Mouse (Mus musculus): ENCODE data around the gene Fbxo21. TPM values are rescaled to one million over a fixed set of nuclear protein-coding genes. Genes with fewer than 3 reads are reported as not detected.
A peak's percentile ranks its signal among the peaks of the same experiment; 100 is the strongest.

Gene Fbxo21
- polyA plus RNA-seq, 1 experiment, result 90.4 TPM

- no peak for TF ChIP-seq POLR2A (IDR thresholded peaks at IDR 0.05; ENCODE audit: extremely low read depth, insufficient read depth, low read length)
- TF ChIP-seq CTCF (IDR thresholded peaks at IDR 0.05; ENCODE audit: extremely low read depth, insufficient read depth, low read length), result no peak
- Histone ChIP-seq H3K4me1 (ENCODE audit: control insufficient read depth, insufficient read depth, low read length) (peaks cover 3% of the 10 kb centered on the region; the same call in 1 of the 2 replicates), H3K4me3 (ENCODE audit: insufficient read depth, low read length) (no peak overlapping the region), H3K27ac (ENCODE audit: insufficient read depth, low read length) (no peak overlapping the region)
Measured at GRCm38 (mm10) chr5:117993550-117993949, 17.0 kb downstream of the Fbxo21 start.

GRCm38 (mm10) chr5:117995372-117995901 lies 18.9 kb downstream of the Fbxo21 start:
- TF ChIP-seq CTCF (IDR thresholded peaks at IDR 0.05; ENCODE audit: extremely low read depth, insufficient read depth, low read length) (no peak), POLR2A (IDR thresholded peaks at IDR 0.05; ENCODE audit: extremely low read depth, insufficient read depth, low read length) (no peak)
- Histone ChIP-seq H3K4me1 (ENCODE audit: control insufficient read depth, insufficient read depth, low read length) (peaks cover 7% of the 10 kb centered on the region), H3K27ac (ENCODE audit: insufficient read depth, low read length) (no peak overlapping the region), H3K4me3 (ENCODE audit: insufficient read depth, low read length) (no peak overlapping the region)

- no peak overlapping the region for H3K4me3 ChIP-seq (ENCODE audit: insufficient read depth, low read length)
- peaks cover 7% of the 10 kb centered on the region for H3K4me1 ChIP-seq (ENCODE audit: control insufficient read depth, insufficient read depth, low read length)
- TF ChIP-seq POLR2A (IDR thresholded peaks at IDR 0.05; ENCODE audit: extremely low read depth, insufficient read depth, low read length), result no peak
- TF ChIP-seq CTCF (IDR thresholded peaks at IDR 0.05; ENCODE audit: extremely low read depth, insufficient read depth, low read length), result no peak
- H3K27ac ChIP-seq (ENCODE audit: insufficient read depth, low read length), result no peak overlapping the region
Measured at GRCm38 (mm10) chr5:117995911-117996310, 19.4 kb downstream of the Fbxo21 start.

DNA sequence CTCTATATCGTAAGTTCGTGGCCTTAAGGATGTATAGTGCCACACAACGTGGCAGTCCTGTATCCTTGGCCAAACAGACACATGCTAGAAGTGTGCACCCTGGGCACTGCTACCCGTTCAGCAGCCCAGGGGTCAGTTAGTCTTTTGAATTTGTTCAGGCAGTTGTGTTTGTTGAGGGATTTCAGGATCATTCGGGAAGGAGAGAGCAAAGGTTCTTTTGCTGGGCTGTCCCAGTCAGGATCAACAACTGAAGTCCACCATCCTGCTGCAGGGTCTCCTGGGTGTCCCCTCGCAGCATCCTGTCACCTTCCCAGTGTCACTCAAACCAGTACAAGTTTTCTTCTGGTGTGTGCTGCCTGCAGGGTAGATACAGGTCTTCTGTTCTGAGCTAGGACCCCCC lies 20.1 kb downstream of the Fbxo21 start:
- no peak overlapping the region for H3K27ac ChIP-seq (ENCODE audit: insufficient read depth, low read length)
- H3K4me3 ChIP-seq (ENCODE audit: insufficient read depth, low read length), result no peak overlapping the region
- TF ChIP-seq CTCF (IDR thresholded peaks at IDR 0.05; ENCODE audit: extremely low read depth, insufficient read depth, low read length), result no peak
- TF ChIP-seq POLR2A (IDR thresholded peaks at IDR 0.05; ENCODE audit: extremely low read depth, insufficient read depth, low read length), result no peak
- H3K4me1 ChIP-seq (ENCODE audit: control insufficient read depth, insufficient read depth, low read length), result peaks cover 7% of the 10 kb centered on the region

GRCm38 (mm10) chr5:117997434-117997970 lies 21.0 kb downstream of the Fbxo21 start:
- Histone ChIP-seq H3K4me1 (ENCODE audit: control insufficient read depth, insufficient read depth, low read length) (peaks cover 7% of the 10 kb centered on the region), H3K27ac (ENCODE audit: insufficient read depth, low read length) (no peak overlapping the region), H3K4me3 (ENCODE audit: insufficient read depth, low read length) (no peak overlapping the region)
- TF ChIP-seq POLR2A (IDR thresholded peaks at IDR 0.05; ENCODE audit: extremely low read depth, insufficient read depth, low read length) (no peak), CTCF (IDR thresholded peaks at IDR 0.05; ENCODE audit: extremely low read depth, insufficient read depth, low read length) (no peak)

- peak overlapping the region; percentile 68 for H3K27ac ChIP-seq (ENCODE audit: insufficient read depth, low read length)
- peaks cover 9% of the 10 kb centered on the region for H3K4me1 ChIP-seq (ENCODE audit: control insufficient read depth, insufficient read depth, low read length)
- H3K4me3 ChIP-seq (ENCODE audit: insufficient read depth, low read length), result no peak overlapping the region
- no peak for TF ChIP-seq CTCF (IDR thresholded peaks at IDR 0.05; ENCODE audit: extremely low read depth, insufficient read depth, low read length)
- TF ChIP-seq POLR2A (IDR thresholded peaks at IDR 0.05; ENCODE audit: extremely low read depth, insufficient read depth, low read length), result no peak
Measured at GRCm38 (mm10) chr5:117999061-117999460, 22.5 kb downstream of the Fbxo21 start.

GRCm38 (mm10) chr5:117999584-117999983 lies 23.1 kb downstream of the Fbxo21 start:
- no peak overlapping the region for H3K4me3 ChIP-seq (ENCODE audit: insufficient read depth, low read length)
- 0 out of 2 replicates have a peak overlapping the region, but pooled peaks have one; percentile 23 for H3K27ac ChIP-seq (ENCODE audit: insufficient read depth, low read length)
- peaks cover 8% of the 10 kb centered on the region for H3K4me1 ChIP-seq (ENCODE audit: control insufficient read depth, insufficient read depth, low read length)
- TF ChIP-seq CTCF (IDR thresholded peaks at IDR 0.05; ENCODE audit: extremely low read depth, insufficient read depth, low read length), result no peak
- no peak for TF ChIP-seq POLR2A (IDR thresholded peaks at IDR 0.05; ENCODE audit: extremely low read depth, insufficient read depth, low read length)

GRCm38 (mm10) chr5:118002059-118002458 lies 25.5 kb downstream of the Fbxo21 start:
- no peak for TF ChIP-seq POLR2A (IDR thresholded peaks at IDR 0.05; ENCODE audit: extremely low read depth, insufficient read depth, low read length)
- peak; percentile 75 for TF ChIP-seq CTCF (IDR thresholded peaks at IDR 0.05; ENCODE audit: extremely low read depth, insufficient read depth, low read length)
- Histone ChIP-seq H3K4me1 (ENCODE audit: control insufficient read depth, insufficient read depth, low read length) (peaks cover 8% of the 10 kb centered on the region), H3K4me3 (ENCODE audit: insufficient read depth, low read length) (no peak overlapping the region), H3K27ac (ENCODE audit: insufficient read depth, low read length) (no peak overlapping the region)

- Histone ChIP-seq H3K4me3 (ENCODE audit: insufficient read depth, low read length) (no peak overlapping the region), H3K4me1 (ENCODE audit: control insufficient read depth, insufficient read depth, low read length) (peaks cover 3% of the 10 kb centered on the region), H3K27ac (ENCODE audit: insufficient read depth, low read length) (no peak overlapping the region)
- no peak for TF ChIP-seq POLR2A (IDR thresholded peaks at IDR 0.05; ENCODE audit: extremely low read depth, insufficient read depth, low read length)
- peak; percentile 77 for TF ChIP-seq CTCF (IDR thresholded peaks at IDR 0.05; ENCODE audit: extremely low read depth, insufficient read depth, low read length)
Measured at GRCm38 (mm10) chr5:118004619-118005018, 28.1 kb downstream of the Fbxo21 start.

DNA sequence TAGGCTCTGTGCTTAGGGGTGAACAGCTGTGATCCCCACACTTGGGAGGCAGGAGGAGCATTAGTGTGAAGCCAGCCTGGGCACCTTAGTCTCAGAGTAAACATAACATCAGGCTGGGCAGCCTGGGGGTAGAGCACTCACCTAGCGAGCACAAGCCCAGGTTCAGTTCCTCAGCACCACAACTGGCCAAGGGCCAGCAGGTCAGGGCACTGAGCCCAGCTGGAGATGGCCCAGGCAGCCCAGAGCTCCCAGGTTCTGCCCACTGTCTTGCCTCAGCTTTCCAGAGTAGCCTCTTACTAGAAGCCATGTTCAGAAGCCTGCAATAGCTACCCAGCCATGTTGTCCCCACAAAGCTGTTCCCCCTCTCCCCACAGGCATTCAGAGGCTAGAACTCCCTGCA lies 29.2 kb downstream of the Fbxo21 start:
- Histone ChIP-seq H3K4me3 (ENCODE audit: insufficient read depth, low read length) (no peak overlapping the region), H3K27ac (ENCODE audit: insufficient read depth, low read length) (no peak overlapping the region)

More for the DNA sequence above, 29.2 kb downstream of the Fbxo21 start:
- no peak for TF ChIP-seq POLR2A (IDR thresholded peaks at IDR 0.05; ENCODE audit: extremely low read depth, insufficient read depth, low read length)
- H3K4me1 ChIP-seq (ENCODE audit: control insufficient read depth, insufficient read depth, low read length), result peaks cover 1% of the 10 kb centered on the region; the same call in 1 of the 2 replicates

Data from cortical plate, adult 2 months (tissue).